Mouse (Mus musculus): ENCODE results near the gene Sumo1. TPM values are rescaled to one million over a fixed set of nuclear protein-coding genes. Genes with fewer than 3 reads are reported as not detected.
A peak's percentile ranks its signal among the peaks of the same experiment; 100 is the strongest.

Sumo1 gene
- total RNA-seq, 2 experiments from 2014 or later: 103 to 110 TPM

DNA sequence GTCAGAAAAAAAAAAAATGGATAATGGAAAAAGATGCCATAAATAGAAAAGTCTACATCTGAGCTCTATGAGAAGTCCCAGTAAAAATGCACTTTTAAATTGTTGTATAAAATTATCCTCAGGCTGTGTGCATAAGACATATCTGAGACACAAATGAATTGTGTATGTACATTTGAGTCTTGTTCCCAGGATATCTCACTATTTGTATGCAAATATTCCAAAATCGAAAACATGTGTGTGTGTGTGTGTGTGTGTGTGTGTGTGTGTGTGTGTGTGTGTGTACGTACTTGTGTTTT, 67.3 kb downstream of the Sumo1 start:
- intact Hi-C loops (cut with DNase I): no loop called here
- DNase-seq (ENCODE audit: low spot score in 2 of 2): no peak

DNA sequence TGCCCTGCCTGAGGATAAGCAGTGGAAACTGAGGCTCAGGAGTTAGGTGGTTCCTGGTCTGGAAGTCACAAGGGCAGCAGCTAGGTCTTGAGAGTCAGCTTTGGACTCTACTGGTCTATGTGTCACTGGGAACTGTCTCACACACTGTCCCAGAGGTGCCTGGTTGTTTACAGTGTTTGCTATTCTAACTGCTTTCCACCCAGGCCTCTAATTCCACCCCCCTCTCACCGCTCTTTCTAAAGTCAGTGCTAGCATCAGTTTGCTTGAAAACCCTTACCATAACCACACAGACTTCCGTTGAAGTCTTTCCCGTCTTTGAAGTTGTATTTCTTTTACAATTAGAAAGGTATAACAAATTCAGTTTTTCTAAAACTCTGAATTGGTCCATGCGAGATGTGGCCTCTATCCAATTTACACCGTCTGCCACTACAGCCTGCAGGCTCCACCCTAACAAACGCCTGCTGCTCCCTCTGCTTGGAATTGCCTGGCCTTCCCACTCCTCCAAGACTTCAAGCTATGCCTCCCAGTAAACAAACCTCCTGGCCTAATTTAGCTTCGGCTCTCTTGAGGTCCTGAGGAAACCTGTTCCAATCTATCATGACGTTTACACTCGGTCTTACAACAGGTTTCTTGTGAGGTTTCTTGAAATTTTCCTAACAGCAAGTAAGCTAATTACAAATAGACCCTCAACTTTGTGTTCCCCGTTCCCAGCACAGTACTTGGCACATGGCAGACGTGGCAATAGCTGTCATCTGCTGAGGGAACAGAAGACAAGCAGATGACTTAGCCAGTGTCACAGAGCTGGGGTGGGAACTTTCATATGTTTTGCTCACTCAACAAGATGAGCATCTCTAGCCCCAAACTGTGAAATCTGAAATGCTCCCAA, 67.9 kb downstream of the Sumo1 start:
- intact Hi-C loops (cut with DNase I): no loop called here
- peak in 1 of 2 experiments; percentile 28 for DNase-seq (ENCODE audit: low spot score in 2 of 2)

DNA sequence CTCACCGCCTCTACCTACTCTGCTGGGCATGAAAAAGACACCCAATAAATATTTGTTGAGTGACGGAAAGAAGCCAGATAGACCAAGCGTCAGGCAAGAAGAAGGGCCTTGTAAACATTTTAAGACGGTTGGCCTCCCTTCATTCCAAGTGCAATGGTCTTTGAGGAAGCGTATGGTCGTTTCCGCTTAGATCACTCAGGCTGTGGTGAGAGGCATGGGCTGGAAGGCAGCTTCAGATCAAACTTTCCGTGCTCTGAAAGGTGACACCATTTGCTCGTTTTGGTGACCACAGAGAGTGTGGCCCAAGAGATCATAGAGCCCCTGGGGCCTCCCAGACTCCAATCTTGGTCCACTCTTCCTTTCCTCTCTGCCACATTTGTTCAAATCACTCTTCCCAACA, 75.0 kb downstream of the Sumo1 start:
- DNase-seq (ENCODE audit: low spot score in 2 of 2): no peak
- intact Hi-C loops (cut with DNase I): no loop called here

DNA sequence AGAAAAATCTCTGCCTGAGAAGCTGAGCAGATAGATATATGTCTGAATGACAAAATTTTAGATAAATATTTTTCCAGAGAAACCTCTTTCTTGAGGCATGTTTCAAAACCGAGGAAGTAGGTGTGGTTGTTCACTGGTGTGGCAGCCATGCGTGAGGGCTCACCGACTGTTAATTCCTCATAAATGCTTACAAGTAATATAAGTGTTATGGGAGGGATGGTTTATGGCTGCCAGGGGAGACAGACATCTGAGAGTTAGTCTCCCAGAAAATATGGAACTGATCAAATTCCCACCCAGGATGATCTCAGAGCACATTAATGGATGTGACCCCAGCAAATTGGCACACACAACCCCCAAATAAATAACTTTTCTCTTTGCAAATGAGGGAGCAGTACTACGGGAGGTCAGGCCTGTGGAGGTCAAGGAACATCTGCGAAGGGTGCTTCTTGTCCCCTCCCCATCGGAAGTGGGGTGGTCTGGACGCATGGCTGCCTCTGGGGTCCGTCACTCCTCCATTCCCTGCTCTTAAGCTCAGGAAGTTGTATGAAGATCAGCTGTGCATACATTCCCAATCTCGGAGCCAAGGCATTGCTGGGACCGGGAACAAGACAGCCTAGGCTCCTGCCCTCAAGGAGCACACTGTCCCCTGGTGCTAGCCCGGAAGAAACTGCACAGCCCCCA, 75.9 kb downstream of the Sumo1 start:
- no peak for DNase-seq (ENCODE audit: low spot score in 2 of 2)
- intact Hi-C loops (cut with DNase I): no loop called here

DNA sequence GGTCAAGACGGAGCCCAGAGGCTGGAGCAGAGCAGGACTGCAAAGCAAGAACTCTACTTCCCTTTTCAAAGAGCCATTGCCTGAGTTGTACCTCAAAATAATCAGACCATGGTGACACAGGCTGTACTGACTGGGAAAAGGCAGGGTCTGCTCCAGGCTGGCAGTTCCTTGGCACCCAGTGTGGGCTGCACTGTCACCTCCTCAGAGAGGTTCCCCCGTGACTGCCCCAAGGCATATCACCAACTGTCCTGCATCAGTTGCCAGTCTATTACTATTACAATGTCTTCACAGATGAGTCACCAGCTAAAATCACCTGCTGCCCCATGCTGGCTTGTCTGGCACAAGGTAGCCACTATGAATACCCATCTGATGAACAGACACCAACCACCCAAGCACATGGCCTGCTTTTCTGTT, 77.0 kb downstream of the Sumo1 start:
- intact Hi-C loops (cut with DNase I): no loop called here
- no peak for DNase-seq (ENCODE audit: low spot score in 2 of 2)

DNA sequence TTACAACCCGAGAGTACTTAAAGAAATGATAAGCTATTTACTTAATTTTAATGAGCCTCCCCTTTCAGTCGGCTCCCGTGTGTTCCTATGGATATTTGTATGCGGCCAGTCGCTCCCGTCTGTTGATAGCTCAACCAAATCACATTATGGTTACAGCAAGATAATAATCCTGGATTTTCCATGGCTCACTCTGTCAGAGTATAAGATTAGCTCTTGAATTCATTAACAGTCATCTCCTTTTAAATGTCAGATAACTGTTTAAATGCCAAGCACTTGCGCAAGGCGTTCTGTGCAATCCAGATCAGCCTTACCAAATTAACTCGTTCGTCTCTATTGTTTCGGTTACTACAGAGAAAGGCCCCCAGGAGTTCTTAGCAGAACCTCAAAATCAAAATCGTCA, 77.8 kb downstream of the Sumo1 start:
- no peak for DNase-seq (ENCODE audit: low spot score in 2 of 2)
- intact Hi-C loops (cut with DNase I): no loop called here

DNA sequence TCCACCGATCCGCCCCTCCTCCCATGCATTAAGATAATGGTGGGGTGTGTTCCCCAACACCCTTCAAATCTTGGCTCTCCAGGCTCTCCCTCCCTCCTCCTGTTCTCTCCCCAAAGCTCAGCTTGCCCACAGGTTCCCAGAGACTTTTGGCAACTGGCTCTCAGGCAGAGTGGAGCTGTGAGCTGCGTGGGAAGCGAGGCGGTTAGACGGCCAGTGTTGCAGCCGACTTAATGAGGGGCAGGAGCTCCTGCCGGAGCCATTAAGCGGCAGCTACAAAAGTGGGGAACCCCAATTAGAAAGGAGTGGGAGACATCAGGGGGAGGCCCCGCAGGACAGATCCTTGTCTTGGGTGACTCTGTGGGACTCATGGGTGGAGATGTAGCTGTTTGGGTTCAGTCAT, 78.3 kb downstream of the Sumo1 start:
- intact Hi-C loops (cut with DNase I): no loop called here
- peak; percentile 20 to 35 for DNase-seq (ENCODE audit: low spot score in 2 of 2)

DNA sequence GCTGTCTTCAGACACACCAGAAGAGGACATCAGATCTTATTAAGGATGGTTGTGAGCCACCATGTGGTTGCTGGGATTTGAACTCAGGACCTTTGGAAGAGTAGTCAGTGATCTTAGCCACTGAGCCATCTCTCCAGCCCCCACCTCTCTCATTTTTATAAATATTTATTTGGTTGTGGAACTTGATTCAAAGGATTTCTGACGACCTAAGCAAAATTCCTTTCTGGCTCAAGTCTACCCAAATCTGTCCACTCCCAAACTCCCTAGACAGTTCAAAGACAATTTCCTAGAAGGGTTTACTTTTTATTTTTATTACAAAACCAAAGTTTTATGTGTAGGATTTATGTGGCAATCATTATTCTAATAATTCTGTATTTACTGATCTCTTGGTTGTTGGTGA, 81.4 kb downstream of the Sumo1 start:
- DNase-seq (ENCODE audit: low spot score in 2 of 2): no peak
- intact Hi-C loops (cut with DNase I): no loop called here

DNA sequence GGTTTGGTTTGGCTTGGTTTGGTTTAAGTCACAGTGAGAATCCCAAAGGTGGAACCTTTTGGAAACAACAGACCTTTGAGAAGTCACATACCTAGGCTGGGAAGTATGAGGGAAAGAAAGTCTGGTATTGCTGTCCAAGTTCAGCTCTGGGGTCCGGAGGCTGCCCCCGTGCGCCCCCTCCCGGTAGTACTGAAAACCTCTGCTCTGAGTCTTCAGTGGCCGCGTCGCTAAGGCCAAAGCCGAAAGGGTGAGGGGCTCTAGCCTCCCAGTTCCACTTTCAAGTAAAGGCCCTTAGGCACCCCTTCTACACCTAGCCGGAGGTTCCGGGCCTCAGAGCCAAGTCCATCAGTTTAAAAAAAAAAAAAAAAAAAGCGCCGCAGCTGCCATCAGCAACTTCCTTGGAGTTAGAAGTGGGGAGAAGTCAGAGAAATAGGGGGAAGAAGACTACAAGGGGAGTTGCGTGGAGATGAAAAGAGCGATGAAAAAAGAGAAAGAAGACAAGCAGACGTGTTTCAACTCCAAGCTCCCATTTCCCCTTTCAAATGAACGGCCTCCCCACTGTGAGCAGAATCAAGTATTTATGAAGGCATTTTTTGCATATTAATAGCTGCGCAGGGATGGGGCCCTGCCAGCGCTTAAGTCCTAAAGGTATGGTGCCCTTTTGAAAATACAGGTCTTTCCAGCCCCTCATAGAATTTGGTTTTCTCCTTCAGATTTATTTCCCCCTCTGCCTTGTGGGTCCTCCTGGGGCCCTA, 85.8 kb downstream of the Sumo1 start:
- peak in 1 of 2 experiments; percentile 72 for DNase-seq (ENCODE audit: low spot score in 2 of 2)
- intact Hi-C loops (cut with DNase I): loop anchor here (2.0 to 5.0 kb wide), 2 partner anchors 100 to 268 kb away; no protein-coding TSS in a partner anchor

DNA sequence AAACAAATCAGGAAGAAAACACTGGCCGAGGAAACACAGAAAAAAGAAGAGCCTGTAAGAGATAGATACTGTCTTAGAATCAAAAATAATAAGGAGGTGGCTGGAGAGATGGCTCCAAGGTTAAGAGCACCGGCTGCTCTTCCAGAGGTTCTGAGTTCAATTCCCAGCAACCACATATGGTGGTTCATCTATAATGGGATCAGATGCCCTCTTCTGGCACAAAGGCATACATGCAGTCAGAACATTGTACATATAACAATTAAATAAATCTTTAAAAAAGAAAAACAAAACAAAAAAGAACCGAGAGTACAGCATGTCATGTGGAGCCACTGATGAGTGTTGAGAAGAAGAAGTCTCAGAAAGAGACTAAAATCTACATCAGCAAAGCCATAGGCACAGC, 89.8 kb downstream of the Sumo1 start:
- intact Hi-C loops (cut with DNase I): loop anchor here (5.0 kb wide), 1 partner anchor 264 kb away; no protein-coding TSS in a partner anchor
- no peak for DNase-seq (ENCODE audit: low spot score in 2 of 2)

DNA sequence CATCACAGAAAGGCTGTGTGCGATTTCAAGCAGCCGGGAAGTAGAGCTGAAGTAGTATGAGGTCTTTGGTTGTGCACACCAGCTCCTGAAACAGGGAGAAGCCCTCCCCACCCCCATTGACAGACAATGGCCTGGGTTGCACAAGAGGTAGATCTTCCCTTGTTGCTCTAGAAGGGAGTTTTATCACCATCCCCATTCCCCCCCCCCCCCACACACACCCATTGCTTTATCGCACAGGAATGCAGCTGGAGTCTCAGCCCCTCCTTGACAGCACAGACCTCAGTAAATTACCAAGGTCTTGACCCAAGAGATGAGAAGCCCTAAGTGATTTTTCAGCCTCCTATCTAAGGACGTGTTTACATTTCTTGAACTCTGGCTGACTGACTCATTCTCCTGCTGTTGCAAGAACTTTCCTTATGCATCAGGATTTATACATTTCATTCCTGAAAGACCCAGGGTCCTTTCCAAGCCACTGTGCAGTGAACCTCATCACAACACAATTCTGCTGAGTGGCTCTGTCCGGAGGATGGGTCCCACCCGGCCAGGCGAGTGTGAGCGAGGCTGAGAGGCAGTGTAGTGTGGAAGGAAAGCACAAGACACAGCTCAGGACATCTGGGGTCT, 90.4 kb downstream of the Sumo1 start:
- intact Hi-C loops (cut with DNase I): loop anchor here (5.0 kb wide), 1 partner anchor 263 kb away; no protein-coding TSS in a partner anchor
- no peak for DNase-seq (ENCODE audit: low spot score in 2 of 2)

DNA sequence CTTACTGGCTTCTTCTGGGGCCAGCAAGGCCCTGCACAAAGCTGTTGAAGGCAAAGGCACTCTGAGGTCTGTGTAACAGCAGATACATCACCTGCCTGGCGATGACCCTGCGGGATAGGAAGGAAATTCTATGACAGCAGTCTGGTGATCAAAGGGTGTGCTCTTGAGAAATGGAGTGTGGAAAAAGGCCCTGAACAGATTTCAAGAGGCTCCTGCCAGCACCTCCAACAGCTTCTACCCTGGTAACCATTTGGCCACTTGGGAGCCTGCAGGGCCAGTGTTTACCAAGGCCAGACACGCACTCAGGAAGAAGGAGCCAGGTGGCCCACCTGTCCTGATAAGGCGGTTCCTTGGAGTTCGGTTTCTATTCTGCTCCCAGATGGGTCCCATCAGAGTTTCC, 91.3 kb downstream of the Sumo1 start:
- intact Hi-C loops (cut with DNase I): no loop called here
- DNase-seq (ENCODE audit: low spot score in 2 of 2): no peak

DNA sequence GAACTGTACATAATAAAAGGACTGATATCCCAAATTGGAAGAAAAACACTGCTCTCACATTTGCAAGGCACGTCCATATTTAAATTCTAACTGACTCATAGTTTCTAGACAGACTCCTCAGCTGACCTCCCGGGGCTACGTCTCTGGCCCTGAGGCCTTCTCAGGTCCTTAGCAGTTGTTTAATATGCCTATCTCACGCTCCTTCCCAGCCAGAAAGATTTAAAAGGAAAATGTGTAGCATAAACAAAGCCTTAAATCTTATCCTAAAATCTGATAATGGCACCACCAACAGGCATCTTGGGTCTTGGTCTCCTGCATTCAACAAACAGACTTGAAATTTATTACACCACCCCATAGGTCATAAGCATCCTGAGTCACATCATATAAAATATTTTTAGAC, 91.9 kb downstream of the Sumo1 start:
- DNase-seq (ENCODE audit: low spot score in 2 of 2): no peak
- intact Hi-C loops (cut with DNase I): no loop called here

DNA sequence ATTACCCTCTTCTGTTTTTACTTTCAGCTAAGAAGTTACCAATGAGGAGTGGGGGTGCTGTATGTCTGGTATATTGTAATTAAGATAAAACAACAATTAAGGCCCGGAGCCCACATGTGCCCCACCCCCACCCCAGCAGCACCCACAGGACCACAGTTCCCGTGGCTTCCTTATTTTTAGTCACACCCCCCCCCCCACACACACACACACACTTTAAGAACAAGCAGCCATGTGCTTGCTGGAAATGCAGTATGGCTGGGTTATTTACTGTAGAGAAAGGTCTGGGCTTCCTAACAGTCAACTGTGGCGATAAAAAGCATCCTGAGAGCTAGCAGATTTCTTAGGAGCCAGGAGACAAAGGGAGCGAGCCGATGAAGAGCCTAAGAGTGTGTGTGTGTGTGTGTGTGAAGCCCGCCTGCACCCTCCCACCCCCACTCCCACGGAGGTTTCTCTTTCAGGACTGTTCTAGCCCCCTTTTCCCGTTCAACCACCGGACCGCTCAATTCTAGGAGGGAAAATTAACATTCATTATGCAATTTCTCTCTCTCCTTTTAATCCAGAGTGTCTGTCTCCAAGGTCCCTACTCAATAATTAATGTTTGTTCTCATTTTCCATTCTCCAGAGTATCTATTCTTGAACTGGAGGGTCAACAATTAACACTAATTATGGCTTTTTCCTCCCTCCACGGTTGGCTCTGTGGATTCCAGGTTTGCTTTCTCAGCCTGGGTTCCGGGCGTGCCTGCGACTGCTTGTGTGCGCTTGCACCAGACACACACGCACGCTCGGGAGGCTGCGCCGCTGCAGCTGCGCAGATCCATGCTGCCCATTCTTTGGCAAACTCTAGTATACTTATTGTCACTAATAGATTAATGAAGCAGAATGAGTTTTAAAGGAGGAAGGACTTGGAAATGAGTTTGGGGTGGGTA, 96.1 kb downstream of the Sumo1 start:
- intact Hi-C loops (cut with DNase I): no loop called here
- DNase-seq (ENCODE audit: low spot score in 2 of 2): peak in 1 of 2 experiments; percentile 45

DNA sequence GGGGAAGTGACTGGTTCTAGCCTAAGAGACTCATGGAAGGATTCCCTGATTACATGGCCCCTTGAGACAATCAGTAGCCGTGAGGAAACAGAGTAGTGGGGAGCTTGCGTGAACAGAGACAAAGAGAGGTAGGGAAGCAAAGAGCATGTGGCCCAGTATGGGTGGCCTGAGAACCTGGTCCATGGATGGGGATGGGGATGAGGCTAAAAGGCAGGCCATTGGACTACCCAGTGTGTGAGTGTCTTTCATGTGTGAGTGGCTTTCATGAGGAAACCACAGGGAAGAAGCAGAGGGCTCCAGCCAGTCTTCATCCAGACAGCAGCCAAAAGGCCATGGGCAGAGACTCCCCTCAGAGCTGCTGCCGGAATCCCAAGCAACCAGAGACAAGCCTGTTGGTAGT, 96.8 kb downstream of the Sumo1 start:
- no peak for DNase-seq (ENCODE audit: low spot score in 2 of 2)
- intact Hi-C loops (cut with DNase I): no loop called here

DNA sequence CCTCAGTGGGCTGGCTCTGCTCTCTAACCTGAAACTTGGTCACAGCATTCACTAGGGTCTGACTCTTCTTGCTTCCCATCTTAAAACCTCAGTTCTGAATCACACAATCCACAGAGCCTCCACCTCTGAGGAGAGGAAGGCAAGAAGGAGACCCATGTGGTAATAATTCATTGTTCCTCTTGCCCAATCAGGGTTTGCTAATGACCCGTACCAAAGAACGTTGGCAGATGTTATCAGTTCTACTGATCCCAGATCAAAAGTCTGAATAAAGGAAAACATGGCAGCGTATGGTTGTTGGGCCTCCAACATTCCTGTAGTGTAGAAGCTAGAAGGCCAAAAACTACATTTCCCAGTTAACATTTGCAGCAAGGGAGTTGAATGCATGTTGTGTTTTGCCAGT, 99.1 kb downstream of the Sumo1 start:
- intact Hi-C loops (cut with DNase I): no loop called here
- DNase-seq (ENCODE audit: low spot score in 2 of 2): no peak

DNA sequence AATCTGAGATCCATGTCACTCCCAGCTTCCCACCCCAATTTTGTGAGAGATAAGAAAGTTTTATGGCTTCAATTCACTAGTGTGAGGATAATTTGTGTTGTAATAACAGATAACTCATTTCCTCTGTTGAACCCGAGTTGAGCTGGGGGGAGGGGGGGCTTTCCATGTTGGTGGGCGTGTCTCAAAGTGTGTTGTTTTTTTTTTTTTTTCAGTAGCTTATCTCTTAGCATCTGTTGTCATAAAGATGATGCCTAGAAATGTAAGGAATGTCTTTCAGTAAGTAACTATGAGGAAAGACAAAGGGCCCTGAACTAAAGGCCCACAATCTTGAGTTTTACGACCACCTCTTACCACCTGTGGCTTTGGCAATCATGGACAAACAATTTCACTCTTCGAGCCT, 99.9 kb downstream of the Sumo1 start:
- intact Hi-C loops (cut with DNase I): no loop called here
- no peak for DNase-seq (ENCODE audit: low spot score in 2 of 2)

DNA sequence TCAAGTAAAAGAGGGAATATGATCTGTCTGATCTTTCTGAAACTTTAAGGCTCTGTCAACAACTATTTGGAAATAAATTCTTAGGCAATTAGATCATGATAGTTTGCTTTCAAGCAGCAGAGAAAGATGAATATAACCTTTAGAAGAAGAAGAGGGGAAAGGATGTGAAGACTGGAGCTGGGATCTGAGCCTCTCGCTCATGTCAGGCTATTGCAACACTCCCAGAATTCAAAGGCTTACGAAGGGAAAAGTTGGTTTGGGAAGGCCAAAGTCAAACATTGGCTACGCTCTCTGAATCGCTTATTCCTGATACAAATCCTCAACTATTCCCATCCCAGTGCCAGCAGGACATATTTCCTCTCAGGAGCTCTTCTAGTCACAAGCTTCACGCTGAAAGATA, 101.3 kb downstream of the Sumo1 start:
- intact Hi-C loops (cut with DNase I): no loop called here
- no peak for DNase-seq (ENCODE audit: low spot score in 2 of 2)

DNA sequence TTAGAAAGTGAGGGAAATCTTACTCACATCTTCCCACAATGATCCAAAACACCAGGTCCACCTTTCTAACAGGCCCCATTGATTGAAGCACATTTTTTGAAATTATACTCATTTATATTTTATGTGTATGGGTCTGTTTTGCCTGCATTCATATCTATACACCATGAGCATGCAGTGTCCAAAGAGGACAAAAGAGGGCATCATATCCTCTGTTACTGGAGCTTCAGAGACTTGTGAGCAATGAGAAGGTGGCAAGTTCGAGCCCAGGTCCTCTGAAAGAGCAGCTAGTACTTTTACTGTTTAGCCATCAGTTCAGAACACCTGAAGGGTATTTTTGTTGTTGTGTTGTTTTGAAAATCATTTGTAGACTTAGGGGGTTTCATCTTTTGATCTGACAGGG, 102.4 kb downstream of the Sumo1 start:
- DNase-seq (ENCODE audit: low spot score in 2 of 2): no peak
- intact Hi-C loops (cut with DNase I): no loop called here
